Mouse (Mus musculus) monocyte, adult 5-6 weeks (primary cell): ENCODE results near the gene Prdm16. TPM values are rescaled to one million over a fixed set of nuclear protein-coding genes. Genes with fewer than 3 reads are reported as not detected.

ENCODE experiments used
- ATAC-seq: fragments of 153-309, 156-312 bp; replicated peaks from 2 replicates; pipeline ENCODE4 v1.8.0; 2017; ENCODE audit warnings: mild to moderate bottlenecking; ENCODE audit not compliant: low TSS enrichment, insufficient number of reproducible peaks, severe bottlenecking, poor library complexity, low FRiP score
- total RNA-seq: library from RNA; stranded (forward); fragments of 200-1000, 200-491, 200-594 nt; gene quantifications from 3 replicates; pipeline ENCODE4 v1.2.3, GENCODE M21; 2017

The Prdm16 gene
- total RNA-seq: 0.19 to 0.87 TPM (median 0.43 TPM) in 3 replicates

- ATAC-seq: no peak
Observed at GRCm38 (mm10) chr4:154636721-154637311, at the start of gene Prdm16. Gene Prdm16 (minus strand): TSS chr4:154636873.

GRCm38 (mm10) chr4:154683068-154683752, 46.5 kb upstream of the Prdm16 start:
- ATAC-seq: no peak

GRCm38 (mm10) chr4:154682311-154682710, 45.6 kb upstream of the Prdm16 start:
- no peak for ATAC-seq

- ATAC-seq: no peak
Observed at GRCm38 (mm10) chr4:154675441-154676000, 38.8 kb upstream of the Prdm16 start.

GRCm38 (mm10) chr4:154674966-154675365, 38.3 kb upstream of the Prdm16 start:
- no peak for ATAC-seq

- no peak for ATAC-seq
Observed at GRCm38 (mm10) chr4:154674541-154674940, 37.9 kb upstream of the Prdm16 start.

- ATAC-seq: no peak
Observed at GRCm38 (mm10) chr4:154673986-154674385, 37.3 kb upstream of the Prdm16 start.

GRCm38 (mm10) chr4:154672027-154672426, 35.4 kb upstream of the Prdm16 start:
- no peak for ATAC-seq

- ATAC-seq: no peak
Observed at GRCm38 (mm10) chr4:154671232-154671912, 34.7 kb upstream of the Prdm16 start.

GRCm38 (mm10) chr4:154667767-154668166, 31.1 kb upstream of the Prdm16 start, which contains the start of gene Actrt2:
Gene Actrt2 (minus strand): TSS chr4:154667867.
- ATAC-seq: no peak

GRCm38 (mm10) chr4:154662681-154663215, 26.1 kb upstream of the Prdm16 start:
- no peak for ATAC-seq

GRCm38 (mm10) chr4:154661256-154661655, 24.6 kb upstream of the Prdm16 start:
- no peak for ATAC-seq

- ATAC-seq: no peak
Observed at GRCm38 (mm10) chr4:154660025-154660424, 23.4 kb upstream of the Prdm16 start.

- no peak for ATAC-seq
Observed at GRCm38 (mm10) chr4:154655134-154655910, 18.6 kb upstream of the Prdm16 start.

GRCm38 (mm10) chr4:154652494-154652893, 15.8 kb upstream of the Prdm16 start:
- no peak for ATAC-seq

- no peak for ATAC-seq
Observed at GRCm38 (mm10) chr4:154649083-154649747, 12.5 kb upstream of the Prdm16 start.

- ATAC-seq: no peak
Observed at GRCm38 (mm10) chr4:154642496-154642895, 5.8 kb upstream of the Prdm16 start.
